Mouse (Mus musculus) heart, embryonic 10.5 days (tissue): Measurements from ENCODE around the gene Znhit2. TPM values are rescaled to one million over a fixed set of nuclear protein-coding genes. Genes with fewer than 3 reads are reported as not detected.
"Not testable (repeated sequence)": the region's sequence is repeated elsewhere in the genome, so short reads cannot be mapped to it uniquely, and the experiment has no call there.

ENCODE experiments used
- DNase-seq: peaks from one replicate; pipeline ENCODE4 v3.0.0-alpha.2; 2017; ENCODE audit warnings: low spot score
- H3K27ac ChIP-seq: fragments of 300-500 bp; sonication (generic); 2 replicates; pipeline ENCODE4 v1.5.1; 2016; ENCODE audit warnings: mild to moderate bottlenecking
- H3K27me3 ChIP-seq: fragments of 300-500 bp; sonication (generic); 2 replicates; pipeline ENCODE4 v1.6.1; 2016; ENCODE audit warnings: mild to moderate bottlenecking; ENCODE audit not compliant: poor library complexity, insufficient read depth, severe bottlenecking
- H3K36me3 ChIP-seq: fragments of 300-500 bp; sonication (generic); 2 replicates; pipeline ENCODE4 v1.6.1; 2016; ENCODE audit warnings: mild to moderate bottlenecking, moderate library complexity
- H3K4me1 ChIP-seq: fragments of 300-500 bp; sonication (generic); 2 replicates; pipeline ENCODE4 v1.6.1; 2016; ENCODE audit warnings: mild to moderate bottlenecking
- H3K4me3 ChIP-seq: fragments of 300-500 bp; sonication (generic); 2 replicates; pipeline ENCODE4 v1.5.1; 2016; ENCODE audit warnings: mild to moderate bottlenecking, moderate library complexity
- H3K9me3 ChIP-seq: fragments of 300-500 bp; sonication (generic); 2 replicates; pipeline ENCODE4 v1.6.1; 2016; ENCODE audit warnings: mild to moderate bottlenecking, moderate library complexity
- WGBS: fragments of 180-500 bp; shearing (Covaris S2); methylation state at CpG from one replicate; pipeline ENCODE4 v1.1.7; 2016; 5-methylcytosine and 5-hydroxymethylcytosine counted together
- polyA plus RNA-seq: library from polyadenylated mRNA; unstranded; fragments of >200 nt; fragmentation: Nextera tagmentation; extraction: Ambion mirVana; gene quantifications from 2 replicates; pipeline ENCODE4 v1.2.1, GENCODE M21; 2016

Gene Znhit2
- polyA plus RNA-seq, 1 experiment from 2014 or later = 33.4 TPM

- Histone ChIP-seq H3K4me1 (no peaks in the 10 kb centered on the region), H3K27me3 (no peaks in the 10 kb centered on the region), H3K9me3 (no peaks in the 10 kb centered on the region), H3K4me3 (no peak overlapping the region), H3K27ac (no peak overlapping the region), H3K36me3 (no peaks in the 10 kb centered on the region)
- DNase-seq = no peak
- WGBS = 71% methylated on average over 9 of the region's 9 CpGs
Observed at GRCm38 (mm10) chr19:6035966-6036585, 24.9 kb upstream of the Znhit2 start.

GRCm38 (mm10) chr19:6037695-6038094 is 23.3 kb upstream of the Znhit2 start:
- Histone ChIP-seq H3K4me3 (no peak overlapping the region), H3K9me3 (no peaks in the 10 kb centered on the region), H3K36me3 (no peaks in the 10 kb centered on the region), H3K27me3 (no peaks in the 10 kb centered on the region), H3K27ac (no peak overlapping the region), H3K4me1 (no peaks in the 10 kb centered on the region)
- no peak for DNase-seq

- no peak for DNase-seq
- Histone ChIP-seq H3K27ac (no peak overlapping the region), H3K4me3 (no peak overlapping the region), H3K4me1 (no peaks in the 10 kb centered on the region), H3K9me3 (no peaks in the 10 kb centered on the region), H3K27me3 (no peaks in the 10 kb centered on the region), H3K36me3 (no peaks in the 10 kb centered on the region)
- 79% methylated on average over 7 of the region's 7 CpGs for WGBS
Observed at GRCm38 (mm10) chr19:6038326-6038725, 22.7 kb upstream of the Znhit2 start.

- no peaks in the 10 kb centered on the region for H3K36me3 ChIP-seq
- H3K4me3 ChIP-seq = no peak overlapping the region
- no peaks in the 10 kb centered on the region for H3K9me3 ChIP-seq
Observed at GRCm38 (mm10) chr19:6040002-6040401, 21.0 kb upstream of the Znhit2 start.

GRCm38 (mm10) chr19:6042293-6042692 is 18.7 kb upstream of the Znhit2 start:
- 81% methylated on average over 9 of the region's 9 CpGs for WGBS
- no peaks in the 10 kb centered on the region for H3K27me3 ChIP-seq
- no peaks in the 10 kb centered on the region for H3K36me3 ChIP-seq
- H3K4me1 ChIP-seq = peaks cover 6% of the 10 kb centered on the region
- H3K4me3 ChIP-seq = no peak overlapping the region
- H3K27ac ChIP-seq = no peak overlapping the region
- DNase-seq = no peak
- no peaks in the 10 kb centered on the region for H3K9me3 ChIP-seq

More at GRCm38 (mm10) chr19:6040002-6040401, 21.0 kb upstream of the Znhit2 start:
- no peak for DNase-seq
- Histone ChIP-seq H3K27me3 (no peaks in the 10 kb centered on the region), H3K4me1 (peaks cover under 1% of the 10 kb centered on the region; the same call in 1 of the 2 replicates), H3K27ac (no peak overlapping the region)

- Histone ChIP-seq H3K4me1 (peaks cover 22% of the 10 kb centered on the region), H3K36me3 (peaks cover 11% of the 10 kb centered on the region)
- not testable (repeated sequence) for H3K4me3 ChIP-seq, H3K27ac ChIP-seq, DNase-seq, H3K27me3 ChIP-seq, H3K9me3 ChIP-seq
- WGBS = 72% methylated on average over 4 of the region's 4 CpGs
Observed at GRCm38 (mm10) chr19:6044102-6044501, 16.9 kb upstream of the Znhit2 start.

- no peaks in the 10 kb centered on the region for H3K9me3 ChIP-seq
- peaks cover 22% of the 10 kb centered on the region for H3K4me1 ChIP-seq
- H3K27me3 ChIP-seq = no peaks in the 10 kb centered on the region
- 19% methylated on average over 20 of the region's 20 CpGs for WGBS
- H3K36me3 ChIP-seq = peaks cover 26% of the 10 kb centered on the region
- DNase-seq = no peak
- peak overlapping the region; percentile 86 for H3K4me3 ChIP-seq
- H3K27ac ChIP-seq = peak overlapping the region; percentile 94
Observed at GRCm38 (mm10) chr19:6045366-6046293, 15.4 kb upstream of the Znhit2 start.

GRCm38 (mm10) chr19:6046294-6047153 is 14.5 kb upstream of the Znhit2 start, which contains the start of gene Syvn1:
Gene Syvn1 (plus strand): TSS chr19:6046576.
- H3K4me1 ChIP-seq = peaks cover 22% of the 10 kb centered on the region
- peak within 1 kb of the TSS; percentile 94 for H3K27ac ChIP-seq
- peaks cover 35% of the 10 kb centered on the region for H3K36me3 ChIP-seq
- peak; percentile 96 for DNase-seq
- under 1% methylated on average over 65 of the region's 65 CpGs for WGBS
- H3K9me3 ChIP-seq = no peaks in the 10 kb centered on the region
- peak within 1 kb of the TSS; percentile 86 for H3K4me3 ChIP-seq
- H3K27me3 ChIP-seq = no peaks in the 10 kb centered on the region

- Histone ChIP-seq H3K4me3 (peak overlapping the region; percentile 86), H3K27ac (peak overlapping the region; percentile 94), H3K27me3 (no peaks in the 10 kb centered on the region), H3K4me1 (peaks cover 22% of the 10 kb centered on the region), H3K36me3 (peaks cover 43% of the 10 kb centered on the region), H3K9me3 (no peaks in the 10 kb centered on the region)
- WGBS = 2% methylated on average over 43 of the region's 44 CpGs
- DNase-seq = no peak
Observed at GRCm38 (mm10) chr19:6047154-6047898, 13.7 kb upstream of the Znhit2 start.

GRCm38 (mm10) chr19:6047899-6048166 is 13.2 kb upstream of the Znhit2 start:
- H3K27ac ChIP-seq = peak overlapping the region; percentile 94
- H3K4me1 ChIP-seq = peaks cover 22% of the 10 kb centered on the region
- H3K4me3 ChIP-seq = peak overlapping the region; percentile 86
- no peak for DNase-seq
- 80% methylated on average over 8 of the region's 8 CpGs for WGBS
- H3K36me3 ChIP-seq = peaks cover 48% of the 10 kb centered on the region
- H3K27me3 ChIP-seq = no peaks in the 10 kb centered on the region
- no peaks in the 10 kb centered on the region for H3K9me3 ChIP-seq

- no peaks in the 10 kb centered on the region for H3K27me3 ChIP-seq
- H3K36me3 ChIP-seq = peaks cover 58% of the 10 kb centered on the region
- peaks cover 22% of the 10 kb centered on the region for H3K4me1 ChIP-seq
- no peak for DNase-seq
- H3K9me3 ChIP-seq = no peaks in the 10 kb centered on the region
- 77% methylated on average over 11 of the region's 11 CpGs for WGBS
- no peak overlapping the region for H3K27ac ChIP-seq
- peak overlapping the region; percentile 86; the same call in 1 of the 2 replicates for H3K4me3 ChIP-seq
Observed at GRCm38 (mm10) chr19:6048681-6049410, 12.1 kb upstream of the Znhit2 start.

- no peak overlapping the region for H3K27ac ChIP-seq
- DNase-seq = no peak
- WGBS = 89% methylated on average over 7 of the region's 7 CpGs
- H3K36me3 ChIP-seq = peaks cover 82% of the 10 kb centered on the region
- H3K27me3 ChIP-seq = no peaks in the 10 kb centered on the region
- no peaks in the 10 kb centered on the region for H3K9me3 ChIP-seq
- no peak overlapping the region for H3K4me3 ChIP-seq
- H3K4me1 ChIP-seq = peaks cover 24% of the 10 kb centered on the region
Observed at GRCm38 (mm10) chr19:6052516-6052915, 8.5 kb upstream of the Znhit2 start.
